Mouse (Mus musculus): Measurements from ENCODE around the gene Slc50a1.

The Slc50a1 gene

GRCm38 (mm10) chr3:89231772-89232275 lies 38.5 kb downstream of the Slc50a1 start:
- no peak for DNase-seq (ENCODE audit: low read depth, low spot score)

GRCm38 (mm10) chr3:89231345-89231744 lies 39.0 kb downstream of the Slc50a1 start:
- no peak for DNase-seq (ENCODE audit: low read depth, low spot score)

- no peak for DNase-seq (ENCODE audit: low read depth, low spot score)
Observed at GRCm38 (mm10) chr3:89230561-89230960, 39.8 kb downstream of the Slc50a1 start.

GRCm38 (mm10) chr3:89229276-89229675 lies 41.1 kb downstream of the Slc50a1 start:
- DNase-seq (ENCODE audit: low read depth, low spot score): peak; percentile 88

GRCm38 (mm10) chr3:89228836-89229235 lies 41.5 kb downstream of the Slc50a1 start, which contains the start of gene Muc1:
Muc1 (plus strand) TSS chr3:89229057.
- no peak for DNase-seq (ENCODE audit: low read depth, low spot score)

- peak; percentile 91 for DNase-seq (ENCODE audit: low read depth, low spot score)
Observed at GRCm38 (mm10) chr3:89228180-89228549, 42.2 kb downstream of the Slc50a1 start.

GRCm38 (mm10) chr3:89227307-89228179 lies 42.8 kb downstream of the Slc50a1 start:
- peak; percentile 99 for DNase-seq (ENCODE audit: low read depth, low spot score)

- DNase-seq (ENCODE audit: low read depth, low spot score): no peak
Observed at GRCm38 (mm10) chr3:89226900-89227299, 43.5 kb downstream of the Slc50a1 start, which contains the start of gene Mtx1. Mtx1 (minus strand) TSS chr3:89227088.

- no peak for DNase-seq (ENCODE audit: low read depth, low spot score)
Observed at GRCm38 (mm10) chr3:89226361-89226760, 44.0 kb downstream of the Slc50a1 start.

GRCm38 (mm10) chr3:89225918-89226317 lies 44.5 kb downstream of the Slc50a1 start:
- DNase-seq (ENCODE audit: low read depth, low spot score): peak; percentile 99

GRCm38 (mm10) chr3:89225321-89225815 lies 45.0 kb downstream of the Slc50a1 start:
- DNase-seq (ENCODE audit: low read depth, low spot score): no peak

- peak; percentile 56 for DNase-seq (ENCODE audit: low read depth, low spot score)
Observed at GRCm38 (mm10) chr3:89224796-89225195, 45.6 kb downstream of the Slc50a1 start.

GRCm38 (mm10) chr3:89221167-89221566 lies 49.2 kb downstream of the Slc50a1 start:
- no peak for DNase-seq (ENCODE audit: low read depth, low spot score)

GRCm38 (mm10) chr3:89219546-89219945 lies 50.8 kb downstream of the Slc50a1 start:
- no peak for DNase-seq (ENCODE audit: low read depth, low spot score)

- no peak for DNase-seq (ENCODE audit: low read depth, low spot score)
Observed at GRCm38 (mm10) chr3:89218271-89218670, 52.1 kb downstream of the Slc50a1 start.

All from R1 (cell line).